Mouse (Mus musculus) mesoderm, embryonic 11.5 days (tissue): ENCODE data around the gene Qars.

Experiments
- DNase-seq: peaks from one replicate; pipeline ENCODE4 v3.0.0-alpha.2; 2012; ENCODE audit warnings: low read depth, low spot score

Gene Qars

GRCm38 (mm10) chr9:108486973-108487530, 20.5 kb upstream of the Qars start:
- no peak for DNase-seq

- DNase-seq, result no peak
These were observed 19.1 kb upstream of the Qars start for GRCm38 (mm10) chr9:108488403-108488802.

GRCm38 (mm10) chr9:108489215-108489614, 18.3 kb upstream of the Qars start:
- no peak for DNase-seq

GRCm38 (mm10) chr9:108489702-108490558, 17.6 kb upstream of the Qars start:
- DNase-seq, result no peak

- peak; percentile 95 for DNase-seq
These were observed 16.8 kb upstream of the Qars start, which contains the start of gene Usp19 for GRCm38 (mm10) chr9:108490559-108491285. Usp19 (plus strand) TSS chr9:108490602.

GRCm38 (mm10) chr9:108491286-108491580, 16.3 kb upstream of the Qars start:
- no peak for DNase-seq

GRCm38 (mm10) chr9:108492043-108492750, 15.3 kb upstream of the Qars start:
- no peak for DNase-seq

GRCm38 (mm10) chr9:108493246-108493645, 14.3 kb upstream of the Qars start:
- no peak for DNase-seq

GRCm38 (mm10) chr9:108494146-108494825, 13.2 kb upstream of the Qars start:
- no peak for DNase-seq

- DNase-seq, result no peak
These were observed 12.6 kb upstream of the Qars start for GRCm38 (mm10) chr9:108494905-108495304.

GRCm38 (mm10) chr9:108499231-108499630, 8.3 kb upstream of the Qars start:
- no peak for DNase-seq

GRCm38 (mm10) chr9:108499943-108500342, 7.6 kb upstream of the Qars start:
- DNase-seq, result no peak

GRCm38 (mm10) chr9:108506901-108507300, 605 bp upstream of the Qars start:
- no peak for DNase-seq

GRCm38 (mm10) chr9:108508776-108509175, 1.3 kb downstream of the Qars start:
- DNase-seq, result no peak

GRCm38 (mm10) chr9:108516380-108517251, 9.1 kb downstream of the Qars start, which contains the start of gene Qrich1:
Qrich1 (plus strand) TSS chr9:108516806.
- DNase-seq, result peak; percentile 99

- DNase-seq, result peak; percentile 91
These were observed 9.9 kb downstream of the Qars start for GRCm38 (mm10) chr9:108517253-108517930.

- peak; percentile 63 for DNase-seq
These were observed 10.4 kb downstream of the Qars start for GRCm38 (mm10) chr9:108517931-108518332.

- no peak for DNase-seq
These were observed 14.1 kb downstream of the Qars start for GRCm38 (mm10) chr9:108521604-108522003.

- DNase-seq, result no peak
These were observed 15.8 kb downstream of the Qars start for GRCm38 (mm10) chr9:108523341-108523740.

- DNase-seq, result no peak
These were observed 17.9 kb downstream of the Qars start for GRCm38 (mm10) chr9:108525400-108525799.
